Mouse (Mus musculus) liver, embryonic 16.5 days (tissue): Measurements from ENCODE around the gene Asb13. TPM values are rescaled to one million over a fixed set of nuclear protein-coding genes. Genes with fewer than 3 reads are reported as not detected.

ENCODE experiments used
- ATAC-seq: fragments of 200-750 bp; cut with Nextera tagmentation; 2 replicates; pipeline ENCODE4 v1.8.0; 2017; ENCODE audit warnings: low read depth, mild to moderate bottlenecking, moderate number of reproducible peaks, moderate library complexity
- H3K27ac ChIP-seq: fragments of 300-500 bp; sonication (generic); 2 replicates; pipeline ENCODE4 v1.5.1; 2014; ENCODE audit warnings: mild to moderate bottlenecking, low read length
- H3K27me3 ChIP-seq: fragments of 300-500 bp; sonication (generic); 2 replicates; pipeline ENCODE4 v1.6.1; 2014; ENCODE audit warnings: low read depth, low read length, mixed read lengths; ENCODE audit not compliant: control insufficient read depth, insufficient read depth
- H3K36me3 ChIP-seq: fragments of 300-500 bp; sonication (generic); 2 replicates; pipeline ENCODE4 v1.6.1; 2014; ENCODE audit warnings: mild to moderate bottlenecking; ENCODE audit not compliant: control insufficient read depth, insufficient read depth
- H3K4me1 ChIP-seq: fragments of 300-500 bp; sonication (generic); 2 replicates; pipeline ENCODE4 v1.6.1; 2014; ENCODE audit warnings: low read depth, low read length, mixed read lengths; ENCODE audit not compliant: control insufficient read depth
- H3K4me2 ChIP-seq: fragments of 300-500 bp; sonication (generic); 2 replicates; pipeline ENCODE4 v1.6.1; 2014; ENCODE audit warnings: low read depth, low read length, mixed read lengths
- H3K4me3 ChIP-seq: fragments of 300-500 bp; sonication (generic); 2 replicates; pipeline ENCODE4 v1.5.1; 2014; ENCODE audit warnings: low read depth, mild to moderate bottlenecking, low read length
- H3K9ac ChIP-seq: fragments of 300-500 bp; sonication (generic); 2 replicates; pipeline ENCODE4 v1.6.1; 2014; ENCODE audit warnings: low read depth, low read length
- H3K9me3 ChIP-seq: fragments of 300-500 bp; sonication (generic); replicated peaks from 2 replicates; pipeline ENCODE4 v1.6.1; 2016; ENCODE audit warnings: low read length; ENCODE audit not compliant: control insufficient read depth
- WGBS: fragments of 180-500 bp; shearing (Covaris S2); extraction: QIAGEN DNeasy Blood & Tissue Kit; methylation state at CpG from one replicate; pipeline ENCODE4 v1.1.7; 2014; ENCODE audit not compliant: insufficient replicate concordance; 5-methylcytosine and 5-hydroxymethylcytosine counted together
- polyA plus RNA-seq: library from polyadenylated mRNA; unstranded; fragments of >200 nt; fragmentation: Nextera tagmentation; extraction: Ambion mirVana; gene quantifications from 2 replicates; pipeline ENCODE4 v1.2.1, GENCODE M21; 2015

Asb13 gene
- polyA plus RNA-seq, 1 experiment from 2014 or later = 5.3 TPM

- H3K4me1 ChIP-seq = no peaks in the 10 kb centered on the region; the same call in 1 of the 2 replicates
- H3K4me2 ChIP-seq = no peak overlapping the region
Measured at GRCm38 (mm10) chr13:3646566-3646965, 12.7 kb downstream of the Asb13 start.

GRCm38 (mm10) chr13:3650569-3650968 lies 16.7 kb downstream of the Asb13 start:
- ATAC-seq = no peak
- H3K4me3 ChIP-seq = no peak overlapping the region
- H3K27me3 ChIP-seq = no peaks in the 10 kb centered on the region
- no peak overlapping the region for H3K27ac ChIP-seq
- no peaks in the 10 kb centered on the region for H3K9me3 ChIP-seq
- H3K9ac ChIP-seq = no peak overlapping the region
- 64% methylated on average over 4 of the region's 4 CpGs for WGBS
- H3K36me3 ChIP-seq = no peaks in the 10 kb centered on the region
- no peak overlapping the region for H3K4me2 ChIP-seq
- H3K4me1 ChIP-seq = no peaks in the 10 kb centered on the region; the same call in 1 of the 2 replicates

More at GRCm38 (mm10) chr13:3646566-3646965, 12.7 kb downstream of the Asb13 start:
- Histone ChIP-seq H3K36me3 (no peaks in the 10 kb centered on the region), H3K9ac (no peak overlapping the region), H3K27me3 (no peaks in the 10 kb centered on the region), H3K4me3 (no peak overlapping the region), H3K9me3 (no peaks in the 10 kb centered on the region), H3K27ac (peak overlapping the region; percentile 58; the same call in 1 of the 2 replicates)
- peak; percentile 66 for ATAC-seq
- WGBS = 67% methylated on average over 7 of the region's 7 CpGs

GRCm38 (mm10) chr13:3654432-3654831 lies 20.6 kb downstream of the Asb13 start:
- H3K4me1 ChIP-seq = no peaks in the 10 kb centered on the region
- H3K4me3 ChIP-seq = no peak overlapping the region
- H3K36me3 ChIP-seq = no peaks in the 10 kb centered on the region
- no peak overlapping the region for H3K27ac ChIP-seq
- H3K27me3 ChIP-seq = no peaks in the 10 kb centered on the region
- H3K4me2 ChIP-seq = no peak overlapping the region
- 67% methylated on average over 2 of the region's 2 CpGs for WGBS
- no peak overlapping the region for H3K9ac ChIP-seq
- H3K9me3 ChIP-seq = no peaks in the 10 kb centered on the region
- ATAC-seq = no peak

GRCm38 (mm10) chr13:3659163-3660160 lies 25.6 kb downstream of the Asb13 start:
- WGBS = 45% methylated on average over 16 of the region's 16 CpGs
- no peak overlapping the region for H3K9ac ChIP-seq
- H3K4me2 ChIP-seq = no peak overlapping the region

GRCm38 (mm10) chr13:3664241-3664640 lies 30.4 kb downstream of the Asb13 start:
- ATAC-seq = no peak
- Histone ChIP-seq H3K27ac (no peak overlapping the region), H3K27me3 (no peaks in the 10 kb centered on the region), H3K4me3 (no peak overlapping the region), H3K4me2 (no peak overlapping the region), H3K4me1 (peaks cover under 1% of the 10 kb centered on the region; the same call in 1 of the 2 replicates), H3K9me3 (no peaks in the 10 kb centered on the region), H3K9ac (no peak overlapping the region), H3K36me3 (no peaks in the 10 kb centered on the region)
- 51% methylated on average over 3 of the region's 3 CpGs for WGBS

More at GRCm38 (mm10) chr13:3659163-3660160, 25.6 kb downstream of the Asb13 start:
- ATAC-seq = peak; percentile 62; the same call in 1 of the 2 replicates
- H3K4me3 ChIP-seq = no peak overlapping the region
- no peaks in the 10 kb centered on the region for H3K9me3 ChIP-seq
- no peaks in the 10 kb centered on the region for H3K36me3 ChIP-seq
- no peaks in the 10 kb centered on the region for H3K4me1 ChIP-seq
- H3K27me3 ChIP-seq = no peaks in the 10 kb centered on the region
- H3K27ac ChIP-seq = no peak overlapping the region

- Histone ChIP-seq H3K4me1 (peaks cover 4% of the 10 kb centered on the region; the same call in 1 of the 2 replicates), H3K36me3 (no peaks in the 10 kb centered on the region), H3K4me2 (peak overlapping the region; percentile 36; the same call in 1 of the 2 replicates), H3K27me3 (no peaks in the 10 kb centered on the region), H3K4me3 (no peak overlapping the region), H3K9me3 (no peaks in the 10 kb centered on the region), H3K27ac (no peak overlapping the region), H3K9ac (no peak overlapping the region)
- WGBS = 9% methylated on average over 5 of the region's 5 CpGs
- ATAC-seq = peak; percentile 47; the same call in 1 of the 2 replicates
Measured at GRCm38 (mm10) chr13:3665308-3665723, 31.5 kb downstream of the Asb13 start.

- 69% methylated on average over 5 of the region's 5 CpGs for WGBS
- Histone ChIP-seq H3K27me3 (no peaks in the 10 kb centered on the region), H3K9ac (no peak overlapping the region), H3K27ac (no peak overlapping the region), H3K36me3 (no peaks in the 10 kb centered on the region), H3K4me2 (no peak overlapping the region), H3K9me3 (no peaks in the 10 kb centered on the region), H3K4me1 (peaks cover 4% of the 10 kb centered on the region; the same call in 1 of the 2 replicates), H3K4me3 (no peak overlapping the region)
- ATAC-seq = no peak
Measured at GRCm38 (mm10) chr13:3667288-3667873, 33.5 kb downstream of the Asb13 start.

- Histone ChIP-seq H3K27me3 (no peaks in the 10 kb centered on the region), H3K4me3 (no peak overlapping the region), H3K9ac (no peak overlapping the region), H3K4me1 (peaks cover 4% of the 10 kb centered on the region; the same call in 1 of the 2 replicates), H3K27ac (no peak overlapping the region), H3K4me2 (no peak overlapping the region), H3K9me3 (no peaks in the 10 kb centered on the region), H3K36me3 (no peaks in the 10 kb centered on the region)
- 62% methylated on average over 3 of the region's 3 CpGs for WGBS
- no peak for ATAC-seq
Measured at GRCm38 (mm10) chr13:3668068-3668467, 34.2 kb downstream of the Asb13 start.
